Mouse (Mus musculus) neural tube, embryonic 12.5 days (tissue): ENCODE measurements around the gene Pwwp2b. TPM values are rescaled to one million over a fixed set of nuclear protein-coding genes. Genes with fewer than 3 reads are reported as not detected.

Source experiments
- ATAC-seq: fragments of 200-750 bp; cut with Nextera tagmentation; 2 replicates; pipeline ENCODE4 v1.8.0; 2017; ENCODE audit warnings: low read depth, mild to moderate bottlenecking, moderate TSS enrichment, moderate library complexity; ENCODE audit not compliant: low FRiP score
- H3K27ac ChIP-seq: fragments of 300-500 bp; sonication (generic); 2 replicates; pipeline ENCODE4 v1.5.1; 2016
- H3K27me3 ChIP-seq: fragments of 300-500 bp; sonication (generic); replicated peaks from 2 replicates; pipeline ENCODE4 v1.6.1; 2016; ENCODE audit warnings: mild to moderate bottlenecking
- H3K36me3 ChIP-seq: fragments of 300-500 bp; sonication (generic); 2 replicates; pipeline ENCODE4 v1.6.1; 2016; ENCODE audit warnings: mild to moderate bottlenecking
- H3K4me1 ChIP-seq: fragments of 300-500 bp; sonication (generic); 2 replicates; pipeline ENCODE4 v1.6.1; 2016
- H3K4me2 ChIP-seq: fragments of 300-500 bp; sonication (generic); replicated peaks from 2 replicates; pipeline ENCODE4 v1.6.1; 2016; ENCODE audit warnings: mild to moderate bottlenecking
- H3K4me3 ChIP-seq: fragments of 300-500 bp; sonication (generic); 2 replicates; pipeline ENCODE4 v1.5.1; 2016
- H3K9ac ChIP-seq: fragments of 300-500 bp; sonication (generic); 2 replicates; pipeline ENCODE4 v1.6.1; 2016; ENCODE audit warnings: mild to moderate bottlenecking
- H3K9me3 ChIP-seq: fragments of 300-500 bp; sonication (generic); 2 replicates; pipeline ENCODE4 v1.6.1; 2016; ENCODE audit warnings: mild to moderate bottlenecking
- WGBS: fragments of 180-500 bp; shearing (Covaris S2); methylation state at CpG from one replicate; pipeline ENCODE4 v1.1.7; 2016; 5-methylcytosine and 5-hydroxymethylcytosine counted together
- polyA plus RNA-seq: library from polyadenylated mRNA; unstranded; fragments of >200 nt; fragmentation: Nextera tagmentation; extraction: Ambion mirVana; gene quantifications from 2 replicates; pipeline ENCODE4 v1.2.1, GENCODE M21; 2016

The Pwwp2b gene
- polyA plus RNA-seq, 1 experiment from 2014 or later = 4.9 TPM

- H3K9ac ChIP-seq = no peak overlapping the region
- no peak overlapping the region for H3K4me3 ChIP-seq
- H3K27me3 ChIP-seq = no peaks in the 10 kb centered on the region; the same call in 1 of the 2 replicates
- 66% methylated on average over 2 of the region's 2 CpGs for WGBS
- H3K4me2 ChIP-seq = no peak overlapping the region
- H3K9me3 ChIP-seq = no peaks in the 10 kb centered on the region
- H3K4me1 ChIP-seq = peaks cover 5% of the 10 kb centered on the region; the same call in 1 of the 2 replicates
- no peak for ATAC-seq
- no peak overlapping the region for H3K27ac ChIP-seq
- H3K36me3 ChIP-seq = no peaks in the 10 kb centered on the region
Observed at GRCm38 (mm10) chr7:139307056-139307455, 58.8 kb downstream of the Pwwp2b start.

DNA sequence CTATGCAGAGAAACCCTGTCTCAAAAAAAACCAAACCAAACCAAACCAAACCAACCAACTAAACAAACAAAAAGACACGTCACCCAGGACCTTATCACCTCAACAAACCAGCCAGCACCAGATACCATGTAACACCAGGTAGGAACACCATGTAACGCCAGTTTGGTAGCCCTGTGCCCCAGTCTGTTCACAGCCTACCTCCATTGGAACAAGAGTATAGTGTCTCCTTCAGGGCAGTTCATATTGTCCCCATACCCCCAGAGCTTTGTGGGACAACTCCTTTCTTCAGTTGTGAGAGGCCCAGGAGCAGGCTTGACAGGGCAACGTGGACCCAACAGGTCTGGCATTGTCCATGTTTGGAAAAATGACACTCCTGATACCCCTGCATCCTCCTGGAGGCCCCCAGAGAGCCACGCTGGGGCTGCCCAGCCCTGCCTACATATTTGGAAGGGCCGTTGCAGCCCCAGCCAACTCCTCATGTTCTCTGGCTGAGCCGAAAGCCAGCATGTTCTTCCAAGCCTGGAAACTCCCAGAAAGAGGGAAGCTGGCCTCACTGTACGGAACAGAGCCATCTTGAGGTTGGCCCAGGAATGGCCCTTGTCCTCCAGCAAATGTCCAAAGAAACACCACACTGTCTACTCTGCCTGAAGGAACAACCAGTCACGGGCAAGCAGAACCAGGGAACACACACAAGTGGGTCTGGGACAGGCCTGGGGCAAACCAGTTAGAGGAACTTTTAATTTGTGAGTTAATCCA lies 60.0 kb downstream of the Pwwp2b start:
- H3K4me1 ChIP-seq = peaks cover 5% of the 10 kb centered on the region; the same call in 1 of the 2 replicates
- no peak overlapping the region for H3K4me3 ChIP-seq
- no peaks in the 10 kb centered on the region for H3K9me3 ChIP-seq
- H3K27ac ChIP-seq = no peak overlapping the region
- no peak overlapping the region for H3K4me2 ChIP-seq
- no peak overlapping the region for H3K9ac ChIP-seq
- H3K36me3 ChIP-seq = no peaks in the 10 kb centered on the region
- no peaks in the 10 kb centered on the region; the same call in 1 of the 2 replicates for H3K27me3 ChIP-seq
- 77% methylated on average over 8 of the region's 8 CpGs for WGBS
- no peak for ATAC-seq

- Histone ChIP-seq H3K9me3 (no peaks in the 10 kb centered on the region), H3K36me3 (no peaks in the 10 kb centered on the region), H3K4me2 (no peak overlapping the region), H3K27me3 (no peaks in the 10 kb centered on the region; the same call in 1 of the 2 replicates), H3K4me1 (peaks cover 5% of the 10 kb centered on the region; the same call in 1 of the 2 replicates), H3K27ac (no peak overlapping the region), H3K4me3 (no peak overlapping the region), H3K9ac (no peak overlapping the region)
- WGBS = 51% methylated on average over 2 of the region's 2 CpGs
- ATAC-seq = no peak
Observed at GRCm38 (mm10) chr7:139309106-139309505, 60.8 kb downstream of the Pwwp2b start.

- Histone ChIP-seq H3K36me3 (no peaks in the 10 kb centered on the region), H3K9ac (no peak overlapping the region), H3K9me3 (no peaks in the 10 kb centered on the region), H3K4me3 (no peak overlapping the region), H3K4me2 (no peak overlapping the region), H3K27ac (no peak overlapping the region), H3K4me1 (peaks cover 5% of the 10 kb centered on the region; the same call in 1 of the 2 replicates), H3K27me3 (no peaks in the 10 kb centered on the region)
- ATAC-seq = no peak; the same call in 1 of the 2 replicates
- 50% methylated on average over 6 of the region's 6 CpGs for WGBS
Observed at GRCm38 (mm10) chr7:139310487-139310951, 62.2 kb downstream of the Pwwp2b start.

DNA sequence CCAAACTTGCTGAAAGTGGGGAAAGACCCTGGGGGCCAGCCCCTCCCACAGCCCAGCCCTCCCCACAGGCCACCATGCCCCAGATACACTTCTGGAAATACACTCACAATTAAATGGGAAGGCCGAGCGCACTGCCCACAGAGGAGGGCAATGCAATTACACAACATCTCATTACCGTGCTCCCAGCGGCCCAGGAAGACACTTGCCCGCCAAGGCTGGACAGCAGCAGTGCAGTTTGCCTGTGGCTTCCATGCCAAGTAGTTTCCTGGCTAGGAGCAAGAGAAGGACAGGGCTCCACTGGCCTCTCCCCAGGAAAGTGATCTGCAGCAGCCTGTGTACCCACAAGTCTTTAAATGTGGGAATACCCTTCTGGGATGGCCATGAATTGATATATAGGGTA lies 64.4 kb downstream of the Pwwp2b start:
- Histone ChIP-seq H3K9ac (no peak overlapping the region), H3K4me1 (peaks cover 5% of the 10 kb centered on the region; the same call in 1 of the 2 replicates), H3K4me2 (no peak overlapping the region), H3K27me3 (no peaks in the 10 kb centered on the region), H3K4me3 (no peak overlapping the region), H3K27ac (no peak overlapping the region), H3K9me3 (no peaks in the 10 kb centered on the region), H3K36me3 (no peaks in the 10 kb centered on the region)
- no peak for ATAC-seq
- WGBS = 72% methylated on average over 5 of the region's 5 CpGs

GRCm38 (mm10) chr7:139313413-139313812 lies 65.1 kb downstream of the Pwwp2b start:
- H3K27me3 ChIP-seq = no peaks in the 10 kb centered on the region
- no peak for ATAC-seq
- no peaks in the 10 kb centered on the region for H3K36me3 ChIP-seq
- no peaks in the 10 kb centered on the region for H3K9me3 ChIP-seq
- H3K9ac ChIP-seq = no peak overlapping the region
- no peak overlapping the region for H3K4me3 ChIP-seq
- peaks cover 5% of the 10 kb centered on the region; the same call in 1 of the 2 replicates for H3K4me1 ChIP-seq
- no peak overlapping the region for H3K4me2 ChIP-seq
- 74% methylated on average over 5 of the region's 5 CpGs for WGBS
- H3K27ac ChIP-seq = no peak overlapping the region

- Histone ChIP-seq H3K27ac (no peak overlapping the region), H3K9me3 (no peaks in the 10 kb centered on the region), H3K27me3 (no peaks in the 10 kb centered on the region), H3K36me3 (no peaks in the 10 kb centered on the region), H3K9ac (no peak overlapping the region), H3K4me3 (no peak overlapping the region), H3K4me1 (peaks cover 14% of the 10 kb centered on the region), H3K4me2 (no peak overlapping the region)
- no peak for ATAC-seq
- 69% methylated on average over 3 of the region's 3 CpGs for WGBS
Observed at GRCm38 (mm10) chr7:139314716-139315115, 66.4 kb downstream of the Pwwp2b start.

DNA sequence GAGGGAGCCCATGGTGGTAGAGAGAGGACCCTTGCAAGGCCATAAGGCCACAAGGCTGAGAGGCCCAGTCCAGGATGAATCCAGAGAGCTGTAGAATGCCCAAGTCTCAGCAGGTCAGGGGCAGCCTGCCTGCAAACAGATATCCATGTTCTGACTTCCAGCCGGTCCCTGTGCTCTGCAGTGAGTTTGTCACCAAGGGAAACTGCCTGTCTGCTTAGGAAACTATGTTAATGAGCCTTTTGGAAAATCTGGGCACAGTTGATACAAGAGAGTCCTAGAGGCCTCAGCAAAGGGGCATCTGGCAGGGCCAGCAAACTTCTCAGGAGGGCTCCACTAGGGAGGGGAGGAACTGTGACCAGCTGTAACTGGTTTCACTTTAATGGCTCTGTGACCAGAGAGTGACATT lies 70.7 kb downstream of the Pwwp2b start:
- no peak overlapping the region for H3K4me3 ChIP-seq
- no peaks in the 10 kb centered on the region for H3K27me3 ChIP-seq
- H3K36me3 ChIP-seq = no peaks in the 10 kb centered on the region
- H3K9me3 ChIP-seq = no peaks in the 10 kb centered on the region
- peaks cover 9% of the 10 kb centered on the region for H3K4me1 ChIP-seq
- H3K9ac ChIP-seq = no peak overlapping the region
- ATAC-seq = peak; percentile 71; the same call in 1 of the 2 replicates
- WGBS = 19% methylated on average over 1 of the region's 1 CpGs
- H3K27ac ChIP-seq = no peak overlapping the region
- no peak overlapping the region for H3K4me2 ChIP-seq

Other genes with a start within 250 kb of the Pwwp2b start
- gene Dpysl4, start 162.5 kb upstream of the Pwwp2b start, polyA plus RNA-seq = 425 and 434 TPM in 2 replicates
- 3.9 and 5.3 TPM in 2 replicates for gene Lrrc27, start 35.5 kb upstream of the Pwwp2b start, polyA plus RNA-seq
- 1.2 and 2.0 TPM in 2 replicates for gene Stk32c, start 35.2 kb upstream of the Pwwp2b start, polyA plus RNA-seq
- 26.4 and 26.8 TPM in 2 replicates for gene Inpp5a, start 140.6 kb downstream of the Pwwp2b start, polyA plus RNA-seq